Mouse (Mus musculus) Patski (cell line): ENCODE results near the gene Scrn1. TPM values are rescaled to one million over a fixed set of nuclear protein-coding genes. Genes with fewer than 3 reads are reported as not detected.
A peak's percentile ranks its signal among the peaks of the same experiment; 100 is the strongest.

Experiments used
- ATAC-seq: fragments of 100-300 bp; one replicate; pipeline ENCODE4 v1.8.0; 2021
- CTCF ChIA-PET: fragments of 350-600 bp; sonication (Branson Sonifier 250); formaldehyde crosslinking; loops from one replicate; lab custom pipeline; 2022; ENCODE audit warnings: inconsistent platforms; lab: Charles Lee
- POLR2A ChIA-PET: fragments of 350-600 bp; sonication (Branson Sonifier 250); formaldehyde crosslinking; loops from one replicate; lab custom pipeline; 2022; ENCODE audit warnings: antibody characterized with exemption, inconsistent platforms; lab: Charles Lee
- DNase-seq: peaks from one replicate; pipeline ENCODE4 v3.0.0-alpha.2; 2011; ENCODE audit warnings: low read depth, low spot score
- H3K27me3 ChIP-seq: fragments of 371-371 bp; one replicate; pipeline ENCODE4 v1.5.1; 2021
- CTCF ChIP-seq: fragments of 100-300 bp; IDR thresholded peaks from one replicate; pipeline ENCODE4 v1.5.1; 2021
- in situ Hi-C: fragments of 300-500 bp; cut with MboI; formaldehyde crosslinking; loops from 3 replicates; pipeline ENCODE4 v1.11.1; 2018; ENCODE audit warnings: low pct_unique_long_range_greater_than_20kb, mixed read lengths
- polyA plus RNA-seq: library from polyadenylated mRNA; unstranded; gene quantifications from one replicate; pipeline ENCODE4 v1.2.3, GENCODE M21; 2021

Scrn1 gene
- polyA plus RNA-seq, 1 experiment from 2014 or later, result 5.2 TPM

DNA sequence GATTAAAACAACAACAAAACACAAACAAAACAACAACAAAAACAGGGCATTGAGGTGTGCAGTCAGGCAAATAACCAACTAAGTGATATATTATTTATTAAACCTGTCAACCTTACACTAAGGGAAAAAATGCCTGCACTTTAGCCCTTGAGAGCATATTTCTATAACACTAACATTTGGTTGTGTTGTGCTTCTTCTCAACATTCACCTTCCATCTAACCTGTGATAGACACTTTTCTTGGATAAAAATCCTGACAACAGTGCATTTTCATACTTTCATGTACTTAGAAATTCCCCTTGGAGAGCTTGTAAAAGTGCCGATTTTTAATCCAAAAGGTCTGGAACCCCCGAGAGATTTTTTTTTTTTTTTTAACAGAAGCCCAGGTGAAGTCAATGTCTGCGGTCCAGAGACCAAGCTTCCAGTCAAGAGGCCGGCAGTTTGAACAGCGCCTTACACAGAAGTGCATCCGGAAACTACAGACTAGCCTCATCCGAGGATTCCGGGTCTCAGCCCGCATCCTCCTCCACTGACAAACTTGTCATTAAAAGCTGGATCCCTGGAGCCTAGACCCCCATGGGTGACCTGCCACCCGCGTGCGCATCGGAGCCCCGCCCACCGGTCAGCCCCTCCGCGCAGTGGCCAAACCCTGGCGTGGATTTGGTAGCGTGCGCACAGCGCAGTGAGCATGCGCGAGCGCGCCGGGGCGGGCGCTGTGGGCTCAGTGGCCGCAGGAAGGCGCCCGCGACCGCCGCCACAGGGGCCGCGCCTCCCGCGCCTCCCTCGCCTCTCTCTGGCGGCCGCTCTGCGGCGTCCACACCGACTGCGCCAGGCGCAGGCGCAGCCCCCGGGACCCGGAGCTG lies 28.4 kb upstream of the Scrn1 start, which contains the start of gene Plekha8:
Gene Plekha8, plus strand, starts transcription at position 643 of the 861 bp plus-strand sequence.
- H3K27me3 ChIP-seq, result no peaks in the 10 kb centered on the region
- peak; percentile 81 for TF ChIP-seq CTCF
- in situ Hi-C loops, result loop anchor here (5.0 to 10.0 kb wide), 3 partner anchors 218 to 570 kb away; partner anchors contain the start of gene Ggct
- CTCF ChIA-PET, result interaction anchor here (1.3 to 1.6 kb wide), 3 partner anchors 8 to 203 kb away, joined by 3 to 5 read pairs (median 3); no protein-coding TSS in a partner anchor
- DNase-seq (peak; percentile 50), ATAC-seq (peak; percentile 78)
- POLR2A ChIA-PET, result interaction anchor here (0.6 to 0.8 kb wide), 3 partner anchors 20 to 157 kb away, joined by 3 to 5 read pairs (median 5); no protein-coding TSS in a partner anchor

DNA sequence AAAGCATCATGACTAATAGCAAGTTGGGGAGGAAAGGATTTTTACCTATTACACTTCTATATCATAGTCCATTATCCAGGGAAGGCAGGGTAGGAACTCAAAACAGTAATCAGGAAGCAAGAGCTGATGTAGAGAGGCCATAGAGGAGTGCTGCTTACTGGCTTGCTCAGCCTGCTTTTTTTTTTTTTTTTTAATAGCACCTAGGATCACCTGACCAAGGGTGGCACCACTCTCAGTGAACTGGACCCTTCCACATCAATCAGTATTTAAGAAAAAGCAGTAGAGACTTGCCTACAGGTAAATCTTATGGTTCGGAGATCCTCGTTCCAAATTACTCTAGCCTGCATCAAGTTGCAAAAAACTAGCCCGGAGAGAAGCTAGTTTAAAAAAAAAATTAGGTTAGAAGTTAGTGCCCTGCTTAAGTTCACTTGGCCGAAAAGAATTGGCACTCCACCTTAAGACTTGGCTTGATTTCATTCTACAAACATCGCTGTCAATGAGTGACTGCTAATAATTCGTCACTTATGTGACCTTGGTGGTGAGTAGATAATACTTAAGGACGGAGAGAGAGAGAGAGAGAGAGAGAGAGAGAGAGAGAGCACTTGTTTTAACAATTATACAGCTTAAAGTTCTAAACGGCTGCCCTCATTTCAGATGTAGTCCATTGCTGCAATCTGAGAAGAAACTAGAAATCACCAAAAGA lies 27.6 kb upstream of the Scrn1 start:
- POLR2A ChIA-PET, result interaction anchor here (0.6 to 0.7 kb wide), 4 partner anchors 28 to 255 kb away, joined by 3 to 5 read pairs (median 3); no protein-coding TSS in a partner anchor
- no peaks in the 10 kb centered on the region for H3K27me3 ChIP-seq
- CTCF ChIA-PET, result interaction anchor here (1.3 to 1.6 kb wide), 2 partner anchors 9 to 202 kb away, joined by 3 to 5 read pairs; no protein-coding TSS in a partner anchor
- in situ Hi-C loops, result loop anchor here (5.0 to 10.0 kb wide), 3 partner anchors 218 to 571 kb away; partner anchors contain the start of gene Ggct
- ATAC-seq (no peak), DNase-seq (no peak)
- TF ChIP-seq CTCF, result no peak

DNA sequence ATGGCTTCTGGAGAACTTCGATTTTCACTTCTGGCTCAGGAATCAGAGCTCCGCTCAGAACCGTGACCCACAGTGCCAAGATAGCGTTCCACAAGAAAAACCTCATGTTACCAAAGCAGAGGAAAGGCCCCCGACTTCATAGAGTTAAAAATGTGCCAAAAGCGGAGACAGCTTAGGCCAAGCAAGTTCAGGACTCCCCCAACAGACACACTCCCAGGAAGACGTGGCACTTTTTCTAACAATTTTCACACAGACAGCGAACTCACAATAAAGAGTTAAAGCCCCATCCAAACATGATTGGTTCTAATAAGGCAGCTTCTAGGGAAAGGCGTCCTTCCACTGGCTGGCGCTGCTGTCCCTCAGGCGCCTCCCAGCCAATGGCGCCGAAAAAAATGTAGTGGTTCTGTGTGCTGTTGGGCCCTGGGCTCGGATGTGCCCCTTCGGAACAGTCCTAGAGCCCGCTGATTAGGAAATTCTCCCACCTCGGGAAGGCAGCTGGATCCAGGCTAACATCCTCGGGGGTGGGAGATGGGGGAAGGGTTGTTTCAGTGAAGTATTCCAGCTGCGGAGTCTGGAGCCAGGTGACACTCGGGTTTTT lies 26.7 kb upstream of the Scrn1 start:
- CTCF ChIA-PET, result no interaction called here
- in situ Hi-C loops, result loop anchor here (5.0 to 10.0 kb wide), 3 partner anchors 219 to 572 kb away; partner anchors contain the start of gene Ggct

DNA sequence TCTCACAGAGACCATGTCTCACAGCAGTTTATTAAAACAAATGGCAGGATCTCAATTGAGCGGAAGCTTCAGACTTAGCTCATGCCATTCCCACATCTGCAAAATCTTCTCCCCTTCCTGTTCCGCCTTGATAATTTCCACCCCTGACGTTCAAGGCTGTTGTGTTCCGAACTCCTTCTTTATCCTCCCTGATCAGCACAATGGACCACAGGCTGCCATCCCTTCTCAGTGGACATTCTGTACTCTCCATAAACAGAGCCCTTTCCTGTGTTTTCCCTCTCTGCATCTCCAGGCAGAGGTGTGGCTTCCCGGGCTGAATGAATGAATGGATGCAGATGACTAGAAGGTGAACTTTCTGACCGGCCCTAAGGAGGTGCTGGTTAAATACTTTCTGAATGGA lies 25.5 kb upstream of the Scrn1 start:
- in situ Hi-C loops, result loop anchor here (5.0 to 10.0 kb wide), 3 partner anchors 221 to 573 kb away; partner anchors contain the start of gene Ggct
- no peak for ATAC-seq
- ChIA-PET POLR2A (no interaction called here), CTCF (no interaction called here)
- H3K27me3 ChIP-seq, result no peaks in the 10 kb centered on the region
- DNase-seq, result no peak
- TF ChIP-seq CTCF, result no peak

More for the DNA sequence above, 26.7 kb upstream of the Scrn1 start:
- H3K27me3 ChIP-seq, result no peaks in the 10 kb centered on the region
- no peak for TF ChIP-seq CTCF
- DNase-seq (peak; percentile 78), ATAC-seq (peak; percentile 86)
- POLR2A ChIA-PET, result interaction anchor here (0.6 kb wide), 1 partner anchor 37 kb away, joined by 3 read pairs; no protein-coding TSS in a partner anchor

DNA sequence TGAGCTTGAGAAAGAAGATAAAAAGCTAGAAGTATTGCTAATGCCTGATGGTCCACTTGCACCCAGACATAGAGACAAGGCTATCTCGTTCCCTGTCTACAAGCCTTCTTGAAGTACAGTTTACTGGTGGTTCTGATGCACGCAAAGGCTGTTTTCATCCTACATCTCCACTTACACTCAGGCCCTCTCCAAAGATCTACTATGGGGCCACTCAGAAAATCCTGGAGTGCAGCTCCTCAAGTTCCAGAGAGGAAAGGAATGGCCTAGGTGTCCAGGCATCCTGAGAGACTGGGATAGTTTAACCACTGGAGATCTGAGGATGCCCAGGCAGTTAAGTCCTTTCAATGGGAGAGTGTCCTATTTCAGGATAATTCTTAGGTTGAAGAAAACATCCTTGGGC lies 24.4 kb upstream of the Scrn1 start:
- CTCF ChIA-PET, result no interaction called here
- H3K27me3 ChIP-seq, result no peaks in the 10 kb centered on the region
- ATAC-seq (no peak), DNase-seq (no peak)
- POLR2A ChIA-PET, result no interaction called here
- in situ Hi-C loops, result loop anchor here (5.0 to 10.0 kb wide), 3 partner anchors 222 to 574 kb away; partner anchors contain the start of gene Ggct
- TF ChIP-seq CTCF, result no peak

DNA sequence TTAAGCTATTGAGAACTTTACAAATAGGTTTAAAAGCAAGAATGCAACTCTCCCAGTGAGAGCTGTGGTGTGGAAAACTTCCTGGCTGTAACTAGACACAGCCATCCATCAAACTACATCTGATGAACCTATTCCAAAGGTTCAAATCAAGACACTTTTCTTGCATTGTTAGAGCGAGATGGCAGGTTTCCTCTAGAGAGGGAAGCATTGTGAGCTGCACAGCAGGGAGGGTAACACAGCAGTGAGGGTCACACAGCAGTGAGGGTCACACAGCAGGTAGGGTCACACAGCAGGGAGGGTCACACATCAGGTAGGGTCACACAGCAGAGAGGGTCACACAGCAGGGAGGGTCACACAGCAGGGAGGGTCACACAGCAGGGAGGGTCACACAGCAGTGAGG lies 21.9 kb upstream of the Scrn1 start:
- no peak for ATAC-seq
- TF ChIP-seq CTCF, result no peak
- CTCF ChIA-PET, result interaction anchor here (1.6 kb wide), 1 partner anchor 41 kb away, joined by 5 read pairs; no protein-coding TSS in a partner anchor
- POLR2A ChIA-PET, result interaction anchor here (0.6 kb wide), 1 partner anchor 83 kb away, joined by 3 read pairs; no protein-coding TSS in a partner anchor
- DNase-seq, result no peak
- no peaks in the 10 kb centered on the region for H3K27me3 ChIP-seq
- in situ Hi-C loops, result no loop called here

DNA sequence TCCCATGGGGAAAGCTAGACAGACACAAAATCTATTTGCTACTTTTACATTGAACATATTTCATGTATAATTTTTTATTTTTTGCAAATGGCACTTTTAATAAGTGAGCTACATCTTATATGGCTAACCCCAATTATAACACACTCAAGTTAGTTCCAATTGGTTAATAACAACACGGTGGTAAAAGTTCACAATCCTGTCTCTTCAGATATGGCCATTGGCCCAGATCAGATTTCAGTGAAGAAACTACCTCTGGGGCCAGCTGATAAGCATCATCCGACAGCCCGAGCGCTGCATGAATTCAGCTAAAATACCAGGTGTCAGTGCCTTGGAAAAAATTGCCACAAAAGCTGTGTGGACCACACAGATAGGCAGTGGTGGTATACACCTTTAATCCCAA lies 21.4 kb upstream of the Scrn1 start:
- no peak for DNase-seq
- POLR2A ChIA-PET, result interaction anchor here (0.6 kb wide), 1 partner anchor 627 kb away, joined by 3 read pairs; no protein-coding TSS in a partner anchor
- in situ Hi-C loops, result no loop called here
- ATAC-seq, result no peak
- H3K27me3 ChIP-seq, result no peaks in the 10 kb centered on the region
- CTCF ChIA-PET, result interaction anchor here (1.6 kb wide), 1 partner anchor 41 kb away, joined by 5 read pairs; no protein-coding TSS in a partner anchor
- TF ChIP-seq CTCF, result no peak

DNA sequence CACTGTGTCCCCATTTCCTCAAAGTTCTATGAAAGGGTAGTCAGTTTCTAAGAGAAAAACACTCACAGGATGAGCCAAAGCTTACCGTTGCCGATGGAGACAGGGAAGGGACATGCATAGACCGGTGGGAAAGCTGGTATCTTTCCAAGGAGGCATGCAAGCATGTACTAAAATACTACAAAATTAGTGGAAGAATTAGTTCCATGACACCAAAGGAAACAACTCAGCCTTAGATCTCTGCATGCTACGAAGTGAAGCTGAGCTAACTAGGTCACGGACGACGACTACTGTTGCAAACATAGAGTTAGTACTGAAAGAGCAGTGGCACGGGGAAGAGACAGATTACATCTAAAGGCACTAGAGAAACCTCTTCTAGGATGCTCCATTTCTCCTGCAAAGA lies 20.6 kb upstream of the Scrn1 start:
- TF ChIP-seq CTCF, result no peak
- ChIA-PET POLR2A (interaction anchor here (0.6 kb wide), 1 partner anchor 628 kb away, joined by 3 read pairs; no protein-coding TSS in a partner anchor), CTCF (interaction anchor here (1.2 to 1.6 kb wide), 2 partner anchors 18 to 42 kb away, joined by 3 to 5 read pairs; no protein-coding TSS in a partner anchor)
- DNase-seq (no peak), ATAC-seq (no peak)
- H3K27me3 ChIP-seq, result no peaks in the 10 kb centered on the region
- in situ Hi-C loops, result no loop called here

DNA sequence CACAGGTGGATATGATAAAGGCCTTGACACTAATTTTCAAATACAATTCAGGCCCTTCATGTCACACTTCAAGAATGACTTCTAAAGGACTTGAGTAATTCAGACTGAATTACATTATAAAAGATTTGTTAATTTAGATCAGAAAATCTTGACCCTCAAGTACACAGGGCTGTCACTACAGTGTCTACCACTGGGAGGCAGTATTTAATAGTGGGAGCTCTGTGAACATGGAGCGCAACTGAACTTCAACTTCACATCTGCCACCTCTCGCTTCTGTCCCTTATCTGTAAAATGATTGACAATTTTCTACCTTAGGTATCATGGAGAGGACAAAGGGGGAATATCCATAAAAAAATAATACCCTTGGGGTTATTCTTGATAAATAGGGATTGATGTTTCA lies 19.9 kb upstream of the Scrn1 start:
- in situ Hi-C loops, result no loop called here
- ChIA-PET CTCF (interaction anchor here (1.2 to 1.3 kb wide), 2 partner anchors 18 to 44 kb away, joined by 3 read pairs; no protein-coding TSS in a partner anchor), POLR2A (no interaction called here)
- H3K27me3 ChIP-seq, result no peaks in the 10 kb centered on the region
- peak; percentile 81 for TF ChIP-seq CTCF
- DNase-seq (no peak), ATAC-seq (no peak)
